Mouse (Mus musculus) stomach, embryonic 16.5 days (tissue): ENCODE data around the gene Ripor2. TPM values are rescaled to one million over a fixed set of nuclear protein-coding genes. Genes with fewer than 3 reads are reported as not detected.

Source experiments
- ATAC-seq: fragments of 200-750 bp; cut with Nextera tagmentation; 2 replicates; pipeline ENCODE4 v1.8.0; 2017; ENCODE audit warnings: moderate number of reproducible peaks, moderate TSS enrichment; ENCODE audit not compliant: insufficient read depth, low FRiP score
- H3K27ac ChIP-seq: fragments of 300-500 bp; sonication (generic); 2 replicates; pipeline ENCODE4 v1.5.1; 2014; ENCODE audit warnings: low read length
- H3K27me3 ChIP-seq: fragments of 300-500 bp; sonication (generic); 2 replicates; pipeline ENCODE4 v1.6.1; 2014; ENCODE audit warnings: low read length, control low read depth, mixed read lengths; ENCODE audit not compliant: control insufficient read depth, insufficient read depth
- H3K36me3 ChIP-seq: fragments of 300-500 bp; sonication (generic); 2 replicates; pipeline ENCODE4 v1.6.1; 2014; ENCODE audit warnings: low read length; ENCODE audit not compliant: control insufficient read depth, insufficient read depth
- H3K4me1 ChIP-seq: fragments of 300-500 bp; sonication (generic); 2 replicates; pipeline ENCODE4 v1.6.1; 2014; ENCODE audit warnings: low read length, control low read depth, mixed read lengths; ENCODE audit not compliant: control insufficient read depth, insufficient read depth
- H3K4me2 ChIP-seq: fragments of 300-500 bp; sonication (generic); 2 replicates; pipeline ENCODE4 v1.6.1; 2014; ENCODE audit warnings: low read depth, low read length, mixed read lengths
- H3K4me3 ChIP-seq: fragments of 300-500 bp; sonication (generic); replicated peaks from 2 replicates; pipeline ENCODE4 v1.5.1; 2014; ENCODE audit warnings: mild to moderate bottlenecking, low read length
- H3K9ac ChIP-seq: fragments of 300-500 bp; sonication (generic); 2 replicates; pipeline ENCODE4 v1.6.1; 2014; ENCODE audit warnings: low read length
- H3K9me3 ChIP-seq: fragments of 300-500 bp; sonication (generic); replicated peaks from 2 replicates; pipeline ENCODE4 v1.6.1; 2016; ENCODE audit warnings: low read length, control low read depth; ENCODE audit not compliant: control insufficient read depth
- WGBS: fragments of 180-500 bp; shearing (Covaris S2); extraction: QIAGEN DNeasy Blood & Tissue Kit; methylation state at CpG from one replicate; pipeline ENCODE4 v1.1.7; 2014; 5-methylcytosine and 5-hydroxymethylcytosine counted together
- polyA plus RNA-seq: library from polyadenylated mRNA; unstranded; fragments of >200 nt; fragmentation: Nextera tagmentation; extraction: Ambion mirVana; gene quantifications from 2 replicates; pipeline ENCODE4 v1.2.1, GENCODE M21; 2015

The Ripor2 gene
- polyA plus RNA-seq, 1 experiment from 2014 or later: 4.3 TPM

DNA sequence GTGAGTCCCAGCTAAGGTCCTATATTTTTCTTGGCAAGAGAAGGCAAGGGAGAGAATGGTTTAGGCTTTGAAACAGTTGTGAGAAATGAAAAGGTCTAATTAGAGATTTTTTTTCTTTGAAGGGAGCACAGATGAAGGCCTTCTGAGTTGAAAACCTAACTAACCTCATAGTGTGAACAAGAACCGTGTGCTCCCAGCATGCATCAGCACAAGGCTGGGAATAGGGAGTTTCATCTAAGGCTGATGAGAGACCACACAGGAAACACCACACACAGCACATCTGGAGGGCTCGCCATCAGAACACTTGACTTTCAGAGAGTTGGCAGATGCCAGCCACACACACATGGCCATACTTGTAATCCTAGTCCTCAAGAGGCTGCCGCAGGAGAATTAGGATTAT lies 12.3 kb downstream of the Ripor2 start:
- Histone ChIP-seq H3K4me1 (no peaks in the 10 kb centered on the region), H3K4me3 (no peak overlapping the region), H3K27me3 (no peaks in the 10 kb centered on the region), H3K4me2 (no peak overlapping the region), H3K27ac (no peak overlapping the region), H3K9me3 (no peaks in the 10 kb centered on the region), H3K9ac (no peak overlapping the region), H3K36me3 (no peaks in the 10 kb centered on the region)
- no peak for ATAC-seq
- 84% methylated on average over 3 of the region's 3 CpGs for WGBS

DNA sequence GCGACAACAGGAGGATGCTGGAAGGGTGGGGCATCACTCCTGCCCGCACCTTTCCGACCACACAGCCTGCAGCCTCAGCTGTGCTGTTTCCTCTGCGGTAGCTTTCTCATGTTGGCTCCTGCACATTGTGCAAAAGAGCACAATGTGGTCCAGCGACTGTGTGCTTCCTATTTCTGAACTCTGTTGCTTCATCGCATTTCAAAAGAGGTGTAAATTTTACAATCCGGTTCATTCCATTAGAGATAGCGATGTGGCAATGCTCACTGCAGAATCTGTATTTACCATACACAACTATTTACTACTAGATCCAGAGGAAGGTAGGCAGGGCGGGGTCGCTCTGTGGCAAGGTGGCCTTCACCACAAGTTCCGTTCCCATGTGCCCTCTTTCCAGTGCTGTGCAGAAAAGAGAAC lies 17.6 kb downstream of the Ripor2 start:
- WGBS: 72% methylated on average over 11 of the region's 11 CpGs
- H3K9ac ChIP-seq: no peak overlapping the region
- no peak for ATAC-seq
- no peak overlapping the region for H3K4me2 ChIP-seq
- peaks cover 12% of the 10 kb centered on the region; the same call in 1 of the 2 replicates for H3K4me1 ChIP-seq
- H3K36me3 ChIP-seq: no peaks in the 10 kb centered on the region
- no peak overlapping the region for H3K4me3 ChIP-seq
- no peaks in the 10 kb centered on the region for H3K27me3 ChIP-seq
- H3K27ac ChIP-seq: no peak overlapping the region
- H3K9me3 ChIP-seq: no peaks in the 10 kb centered on the region

DNA sequence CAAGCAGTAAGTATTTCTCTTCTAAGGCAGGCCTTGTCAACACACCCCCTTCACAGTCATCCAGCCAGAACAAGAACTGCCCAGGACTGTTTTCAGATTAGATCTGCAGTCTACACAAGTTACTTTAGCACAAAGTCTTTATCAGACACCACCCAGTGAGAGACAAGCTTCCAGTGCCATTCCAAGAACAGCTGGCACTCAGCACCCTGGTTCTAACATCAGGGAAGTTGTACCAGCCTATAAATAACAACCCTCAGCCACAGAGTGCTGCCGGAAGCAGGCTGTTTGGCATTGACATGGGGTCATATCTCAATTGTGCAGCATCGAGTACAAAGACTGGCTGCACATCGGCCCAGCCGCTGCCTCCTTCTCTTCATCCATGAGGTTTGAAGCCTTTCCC lies 21.0 kb downstream of the Ripor2 start:
- Histone ChIP-seq H3K36me3 (no peaks in the 10 kb centered on the region), H3K27ac (peak overlapping the region; percentile 47; the same call in 1 of the 2 replicates), H3K4me1 (peaks cover 16% of the 10 kb centered on the region), H3K4me2 (peak overlapping the region; percentile 38; the same call in 1 of the 2 replicates), H3K9me3 (no peaks in the 10 kb centered on the region), H3K27me3 (no peaks in the 10 kb centered on the region), H3K4me3 (no peak overlapping the region), H3K9ac (peak overlapping the region; percentile 14; the same call in 1 of the 2 replicates)
- peak; percentile 49; the same call in 1 of the 2 replicates for ATAC-seq
- 24% methylated on average over 4 of the region's 4 CpGs for WGBS

DNA sequence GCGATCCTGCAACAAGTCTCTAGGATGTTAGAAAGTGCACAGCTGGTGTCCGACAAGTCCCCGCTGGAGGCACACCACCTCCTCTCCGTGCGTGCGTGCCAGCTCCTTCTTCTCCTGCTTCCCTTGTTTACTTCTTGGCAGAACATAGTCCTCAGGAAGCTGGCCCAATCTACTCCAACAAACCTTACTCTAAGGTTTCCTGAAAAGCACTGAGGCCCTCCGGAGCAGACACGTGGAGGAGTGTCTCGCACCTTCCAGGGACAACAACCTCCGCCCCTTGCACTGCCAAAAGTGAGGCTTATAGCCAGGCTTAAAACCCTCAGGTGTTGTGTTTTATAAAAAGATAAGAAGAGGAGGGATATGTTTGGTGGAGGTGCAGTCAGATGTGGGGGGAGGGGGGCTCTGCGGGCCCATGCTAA lies 21.6 kb downstream of the Ripor2 start:
- Histone ChIP-seq H3K36me3 (no peaks in the 10 kb centered on the region), H3K9me3 (no peaks in the 10 kb centered on the region), H3K9ac (no peak overlapping the region), H3K4me2 (peak overlapping the region; percentile 38), H3K4me3 (no peak overlapping the region), H3K27ac (peak overlapping the region; percentile 47; the same call in 1 of the 2 replicates), H3K4me1 (peaks cover 16% of the 10 kb centered on the region), H3K27me3 (no peaks in the 10 kb centered on the region)
- peak; percentile 54 for ATAC-seq
- 17% methylated on average over 11 of the region's 11 CpGs for WGBS

DNA sequence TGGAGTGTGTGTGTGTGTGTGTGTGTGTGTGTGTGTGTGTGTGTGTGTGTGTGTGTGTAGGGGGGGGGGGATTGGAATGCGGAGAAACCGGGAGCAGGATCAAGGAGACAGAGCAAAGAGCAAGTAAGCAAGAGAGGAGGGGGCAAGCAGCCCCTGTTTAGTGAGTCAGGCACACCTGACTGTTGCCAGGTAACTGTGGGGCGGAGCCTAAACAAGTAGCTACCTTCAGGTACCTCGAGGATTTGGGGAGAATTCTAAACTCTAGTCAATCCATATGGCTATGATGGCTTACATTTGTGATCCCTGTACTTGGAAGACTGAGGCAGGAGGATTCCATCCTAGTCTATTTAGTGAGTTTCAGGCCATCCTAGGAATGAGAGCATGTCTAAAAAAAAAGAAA lies 22.1 kb downstream of the Ripor2 start:
- no peak for ATAC-seq
- peaks cover 16% of the 10 kb centered on the region for H3K4me1 ChIP-seq
- no peaks in the 10 kb centered on the region for H3K9me3 ChIP-seq
- H3K27ac ChIP-seq: no peak overlapping the region
- no peaks in the 10 kb centered on the region for H3K36me3 ChIP-seq
- H3K27me3 ChIP-seq: no peaks in the 10 kb centered on the region
- WGBS: 38% methylated on average over 4 of the region's 4 CpGs
- H3K4me2 ChIP-seq: no peak overlapping the region
- H3K9ac ChIP-seq: no peak overlapping the region
- H3K4me3 ChIP-seq: no peak overlapping the region

DNA sequence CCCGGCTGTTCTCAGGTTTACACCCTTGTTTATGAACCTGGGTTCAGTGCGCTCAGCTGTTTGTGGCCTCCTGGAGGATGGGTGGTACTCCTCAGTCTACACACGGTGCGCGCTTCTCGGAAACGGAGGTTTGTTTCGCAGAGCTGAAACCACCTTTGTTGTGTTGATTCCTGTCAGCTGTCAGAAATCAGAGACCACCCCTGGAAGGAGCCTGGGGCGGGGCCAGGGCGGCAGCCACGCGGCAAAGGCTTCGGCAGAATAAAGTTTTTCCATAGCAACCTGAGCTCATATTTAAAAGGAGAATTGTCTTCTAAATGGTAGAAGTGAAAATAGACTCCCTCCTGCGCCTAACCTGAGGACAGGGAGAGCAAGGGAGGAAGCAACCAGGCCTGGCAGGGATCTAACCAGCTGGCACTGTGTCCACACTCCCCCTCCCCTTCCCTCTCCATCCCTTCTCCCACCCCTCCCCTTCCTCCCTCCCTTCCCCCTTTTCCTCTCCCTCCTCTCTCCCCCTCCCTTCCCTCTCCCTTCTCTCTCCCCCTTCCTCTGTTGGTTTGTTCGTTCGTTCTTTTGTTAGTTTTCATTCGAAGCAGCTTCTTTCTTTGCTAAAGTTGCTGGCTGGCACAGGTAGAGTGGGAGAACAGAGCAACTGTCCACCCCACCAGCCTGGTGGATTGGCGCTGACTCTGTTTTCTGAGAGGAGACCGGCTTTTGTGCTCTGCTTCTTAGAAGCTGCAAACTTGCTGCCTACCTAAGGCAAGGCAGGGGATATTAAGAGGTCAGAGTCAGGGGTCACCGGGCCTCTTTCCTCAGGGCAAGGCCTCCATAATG lies 23.0 kb downstream of the Ripor2 start:
- Histone ChIP-seq H3K27me3 (no peaks in the 10 kb centered on the region), H3K9ac (peak overlapping the region; percentile 19), H3K4me2 (peak overlapping the region; percentile 39), H3K4me3 (peak overlapping the region; percentile 24; the same call in 1 of the 2 replicates), H3K36me3 (no peaks in the 10 kb centered on the region), H3K9me3 (no peaks in the 10 kb centered on the region), H3K27ac (no peak overlapping the region), H3K4me1 (peaks cover 16% of the 10 kb centered on the region)
- WGBS: 13% methylated on average over 20 of the region's 20 CpGs
- no peak for ATAC-seq

DNA sequence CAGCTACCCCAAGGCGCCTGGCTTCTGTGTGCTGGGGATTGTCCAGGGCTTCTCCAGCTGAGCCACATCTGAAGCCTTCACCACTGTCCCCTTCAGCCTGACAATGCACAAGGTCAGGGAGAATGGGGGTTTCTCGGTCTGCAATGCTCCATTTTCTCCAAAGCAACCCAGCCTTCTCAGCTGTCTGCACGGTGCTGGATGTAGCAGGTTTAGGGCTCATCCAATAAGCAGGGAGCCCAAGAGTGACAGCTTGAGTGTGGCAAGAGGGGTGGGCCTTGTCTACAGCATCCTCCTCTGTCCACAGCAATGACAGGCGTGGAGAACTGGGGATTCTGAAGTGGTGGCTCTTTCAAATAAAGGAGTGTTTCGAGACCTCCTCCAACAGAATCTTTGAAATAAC lies 23.8 kb downstream of the Ripor2 start:
- Histone ChIP-seq H3K27me3 (no peaks in the 10 kb centered on the region), H3K9ac (no peak overlapping the region), H3K4me3 (no peak overlapping the region), H3K4me1 (peaks cover 16% of the 10 kb centered on the region), H3K9me3 (no peaks in the 10 kb centered on the region), H3K36me3 (no peaks in the 10 kb centered on the region), H3K4me2 (no peak overlapping the region), H3K27ac (no peak overlapping the region)
- WGBS: 72% methylated on average over 5 of the region's 5 CpGs
- ATAC-seq: no peak

DNA sequence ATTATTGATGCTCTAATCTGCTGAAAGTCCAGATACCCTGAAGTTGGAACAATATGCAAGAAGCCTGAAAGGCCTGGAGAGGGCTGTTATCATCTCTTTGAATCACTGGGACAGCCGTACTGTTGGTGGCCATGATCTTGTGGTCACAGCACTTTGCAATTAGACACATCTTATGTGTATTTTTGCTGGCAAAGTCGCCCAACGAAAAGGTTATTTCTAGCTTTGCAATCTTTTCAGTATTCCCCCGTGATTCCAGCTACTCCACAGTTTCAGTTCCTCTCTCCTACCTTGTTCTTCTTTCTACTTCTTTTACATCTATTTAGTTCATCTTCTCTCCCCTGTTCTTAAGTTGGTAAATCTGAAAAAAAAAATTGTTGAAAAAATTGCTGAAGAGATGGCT lies 26.0 kb downstream of the Ripor2 start:
- Histone ChIP-seq H3K27me3 (no peaks in the 10 kb centered on the region), H3K9me3 (no peaks in the 10 kb centered on the region), H3K27ac (no peak overlapping the region), H3K36me3 (no peaks in the 10 kb centered on the region), H3K4me2 (no peak overlapping the region), H3K4me1 (peaks cover 14% of the 10 kb centered on the region), H3K9ac (no peak overlapping the region), H3K4me3 (no peak overlapping the region)
- 85% methylated on average over 4 of the region's 4 CpGs for WGBS
- ATAC-seq: no peak

DNA sequence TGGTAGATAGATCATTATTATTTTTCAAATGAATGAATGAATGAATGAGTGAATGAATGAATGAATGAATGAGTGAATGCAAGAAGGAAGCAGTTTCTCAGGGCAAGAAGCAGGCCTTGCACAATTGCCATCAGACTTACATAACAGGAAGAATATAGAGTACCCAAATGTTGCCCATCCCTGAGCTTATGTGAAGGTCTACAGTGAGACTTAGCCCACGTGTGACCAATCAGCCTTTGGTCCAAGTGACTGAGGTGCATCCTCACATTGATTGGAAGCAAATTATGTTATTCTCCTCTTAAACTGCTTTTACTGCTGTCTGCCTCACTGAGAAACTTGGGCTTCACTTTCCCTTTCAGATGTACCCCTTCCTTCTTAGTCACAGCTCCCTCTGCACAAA lies 26.7 kb downstream of the Ripor2 start:
- H3K27ac ChIP-seq: no peak overlapping the region
- no peaks in the 10 kb centered on the region for H3K36me3 ChIP-seq
- H3K4me3 ChIP-seq: no peak overlapping the region
- H3K4me2 ChIP-seq: no peak overlapping the region
- no peaks in the 10 kb centered on the region for H3K27me3 ChIP-seq
- 83% methylated on average over 1 of the region's 1 CpGs for whole genome bisulfite sequencing
- ATAC-seq: no peak
- H3K9ac ChIP-seq: no peak overlapping the region
- H3K9me3 ChIP-seq: no peaks in the 10 kb centered on the region
- peaks cover 7% of the 10 kb centered on the region for H3K4me1 ChIP-seq
